Mouse (Mus musculus) right cerebral cortex, postnatal 10 days (tissue): ENCODE measurements around the gene Adk.
"Not testable (repeated sequence)": the region's sequence is repeated elsewhere in the genome, so short reads cannot be mapped to it uniquely, and the experiment has no call there.

Experiments
- DNase-seq, 2 experiments: peaks; one replicate each; pipeline ENCODE4 v3.0.0; 2021; ENCODE audit warnings: low spot score in 2 of 2

The Adk gene

DNA sequence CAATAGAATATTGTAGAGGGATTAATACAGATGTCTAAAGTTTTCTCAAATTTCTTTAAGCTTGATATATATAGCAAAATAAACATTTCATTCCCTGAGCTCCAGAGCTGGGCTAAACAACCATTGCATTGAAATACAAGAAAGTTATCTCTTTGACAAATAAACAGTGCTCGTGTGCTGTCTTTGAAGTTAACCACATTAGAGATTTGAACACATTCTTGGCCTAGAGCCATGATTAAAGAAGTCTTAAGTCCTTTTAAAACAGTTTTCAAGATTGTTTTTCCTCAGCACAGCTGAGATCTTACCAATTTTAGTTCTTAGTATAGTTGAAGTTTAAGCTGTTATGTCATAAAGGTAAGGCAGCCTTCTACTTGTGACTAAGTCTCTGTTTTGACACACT lies 11.9 kb downstream of the Adk start:
- DNase-seq: no peak

DNA sequence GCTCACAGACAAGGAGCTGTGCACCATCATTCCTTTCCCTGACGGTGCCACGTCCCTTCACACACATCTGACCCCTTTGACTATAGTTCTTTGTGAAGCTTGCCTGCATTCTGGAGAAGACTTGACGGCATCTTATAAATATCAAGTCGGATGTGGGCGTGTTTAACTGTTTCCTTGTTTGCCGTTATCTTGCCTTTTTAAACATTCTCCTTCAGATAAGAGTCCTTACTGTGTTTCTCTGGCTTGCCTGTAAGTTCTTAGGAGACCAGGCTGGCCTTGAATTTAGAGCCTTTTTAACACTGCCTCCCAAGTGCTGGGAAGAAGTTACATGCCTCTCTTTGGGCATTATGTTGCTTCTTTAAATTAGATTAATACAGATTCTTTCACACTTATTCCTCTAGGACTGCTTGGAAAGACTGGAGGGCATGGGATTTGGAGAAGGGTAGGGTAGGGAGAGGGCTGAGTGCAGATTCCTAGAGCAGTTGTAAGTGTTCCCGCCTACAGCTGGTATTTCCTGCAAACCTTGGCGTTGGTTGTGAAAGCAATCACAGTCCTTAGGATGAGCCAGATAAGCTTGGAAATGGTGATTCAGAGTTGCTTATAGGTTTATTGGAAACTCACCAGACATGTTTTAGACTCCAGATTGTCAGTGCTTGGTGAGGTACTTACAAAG lies 13.3 kb downstream of the Adk start:
- DNase-seq: no peak

DNA sequence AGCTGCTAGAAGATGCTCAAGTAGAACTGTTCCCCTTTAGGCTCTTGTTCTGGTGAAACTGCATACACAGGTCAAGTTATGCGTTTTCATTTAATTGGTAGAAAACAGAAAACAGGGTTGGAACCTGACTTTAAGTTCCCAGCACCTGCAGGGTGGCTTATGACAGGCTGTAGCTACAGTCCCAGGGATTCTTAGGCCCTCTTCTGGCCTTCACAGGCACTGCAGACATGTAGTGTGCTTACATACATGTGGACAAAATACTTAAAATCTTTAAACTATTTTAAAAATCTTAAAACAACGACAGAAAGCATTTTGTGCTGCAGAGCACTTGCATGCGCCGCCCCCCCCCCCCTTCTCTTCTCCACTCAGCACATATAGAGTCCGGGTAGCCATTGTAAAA lies 17.2 kb downstream of the Adk start:
- DNase-seq: no peak

DNA sequence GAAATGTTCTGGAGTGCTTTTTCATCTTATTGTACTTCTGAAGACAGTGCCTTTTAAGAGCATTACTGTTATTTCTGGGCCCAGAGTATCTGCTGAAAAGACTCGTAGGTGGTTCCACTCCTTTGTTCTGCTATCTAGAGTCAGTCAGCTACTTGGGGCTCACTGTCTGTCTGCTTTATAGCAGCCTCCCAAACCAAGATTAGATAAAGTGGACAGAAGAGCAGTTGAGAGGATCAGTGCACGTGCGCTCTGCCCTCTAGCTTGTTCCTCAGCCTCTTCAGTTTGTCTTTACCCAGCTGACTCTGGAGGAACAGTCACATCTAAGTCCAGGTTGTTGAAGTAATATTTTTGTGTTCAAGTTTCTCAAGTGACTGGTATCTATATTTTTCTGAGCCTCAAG lies 21.6 kb downstream of the Adk start:
- no peak for DNase-seq

DNA sequence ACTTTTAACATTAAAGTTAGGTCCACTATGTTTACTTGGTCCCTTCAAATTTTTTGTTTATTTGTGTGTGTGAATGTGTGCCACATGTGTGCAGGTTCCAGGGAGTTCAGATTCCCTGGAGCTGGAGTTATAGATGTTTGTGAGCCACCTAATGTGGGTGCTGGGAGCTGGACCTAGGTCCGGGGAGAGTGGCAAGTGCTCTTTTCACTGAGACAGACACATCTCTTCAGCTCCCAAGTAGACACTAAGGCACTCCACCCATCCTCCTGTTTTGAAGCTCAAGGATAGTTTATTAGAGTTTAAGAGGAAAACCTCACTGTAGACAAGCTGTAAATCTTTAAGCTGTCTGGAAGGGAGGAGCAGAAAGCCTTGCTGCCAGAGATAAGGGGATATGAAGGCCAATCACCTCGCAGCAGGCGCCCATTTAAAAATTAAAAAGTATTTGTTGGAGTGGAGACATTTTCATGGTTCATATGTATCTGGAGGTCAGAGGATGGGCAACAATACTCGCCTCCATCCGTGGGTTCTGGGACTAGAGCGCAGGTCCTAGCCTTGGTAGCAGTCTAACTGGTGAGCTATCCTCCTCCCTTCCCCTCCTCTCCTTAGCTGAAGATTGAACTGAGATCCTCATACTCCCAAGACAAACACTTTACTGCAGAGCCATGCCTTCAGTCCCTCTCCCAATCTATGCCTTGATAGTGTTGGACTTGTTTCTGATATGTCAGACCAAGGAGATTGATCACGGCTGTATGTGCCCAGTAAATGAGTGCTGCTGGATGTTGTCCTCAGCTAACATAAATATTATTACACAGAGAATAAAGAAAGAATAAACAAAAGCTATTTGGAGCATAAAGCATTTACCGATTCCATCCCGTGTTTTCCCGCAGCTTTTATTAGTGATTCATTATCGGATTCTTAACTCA lies 22.3 kb downstream of the Adk start:
- no peak for DNase-seq

DNA sequence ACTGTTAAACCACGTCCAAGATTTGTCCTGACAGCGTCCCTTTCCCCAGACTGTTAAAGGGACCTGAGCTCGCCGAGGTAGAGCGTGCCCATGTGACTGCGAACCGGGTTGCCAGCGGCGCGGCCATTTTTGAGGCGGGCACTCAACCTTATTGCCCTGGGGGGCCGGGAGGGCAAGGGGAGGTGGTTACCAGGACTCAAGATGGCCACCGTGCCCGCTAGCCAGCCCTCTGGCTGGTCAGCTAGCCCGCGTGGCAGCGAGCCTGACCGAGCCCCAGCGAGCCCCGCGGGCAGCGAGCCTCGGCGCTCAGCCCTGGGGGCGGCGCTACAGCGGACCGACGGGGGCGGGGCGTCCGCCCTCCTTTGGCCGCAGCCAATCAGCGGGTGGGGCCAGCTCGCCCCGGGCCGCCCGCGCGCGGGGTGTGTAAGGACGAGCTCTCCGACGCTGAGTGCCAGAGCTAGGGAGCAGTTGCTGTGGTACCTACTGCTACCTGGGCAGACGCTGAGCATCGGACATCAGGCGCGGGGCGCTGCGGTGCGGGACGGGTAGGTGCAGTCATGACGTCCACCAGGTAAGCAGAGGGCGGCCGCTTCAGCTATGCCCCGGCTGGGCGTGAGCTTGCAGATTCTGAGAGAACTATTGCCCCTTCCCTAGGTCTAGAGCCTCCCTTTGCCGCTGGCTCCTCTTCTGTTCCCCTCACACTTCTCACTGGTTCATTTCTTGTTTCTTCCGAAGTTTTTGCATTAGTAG lies 23.6 kb downstream of the Adk start:
- peak; percentile 90 to 91 for DNase-seq

DNA sequence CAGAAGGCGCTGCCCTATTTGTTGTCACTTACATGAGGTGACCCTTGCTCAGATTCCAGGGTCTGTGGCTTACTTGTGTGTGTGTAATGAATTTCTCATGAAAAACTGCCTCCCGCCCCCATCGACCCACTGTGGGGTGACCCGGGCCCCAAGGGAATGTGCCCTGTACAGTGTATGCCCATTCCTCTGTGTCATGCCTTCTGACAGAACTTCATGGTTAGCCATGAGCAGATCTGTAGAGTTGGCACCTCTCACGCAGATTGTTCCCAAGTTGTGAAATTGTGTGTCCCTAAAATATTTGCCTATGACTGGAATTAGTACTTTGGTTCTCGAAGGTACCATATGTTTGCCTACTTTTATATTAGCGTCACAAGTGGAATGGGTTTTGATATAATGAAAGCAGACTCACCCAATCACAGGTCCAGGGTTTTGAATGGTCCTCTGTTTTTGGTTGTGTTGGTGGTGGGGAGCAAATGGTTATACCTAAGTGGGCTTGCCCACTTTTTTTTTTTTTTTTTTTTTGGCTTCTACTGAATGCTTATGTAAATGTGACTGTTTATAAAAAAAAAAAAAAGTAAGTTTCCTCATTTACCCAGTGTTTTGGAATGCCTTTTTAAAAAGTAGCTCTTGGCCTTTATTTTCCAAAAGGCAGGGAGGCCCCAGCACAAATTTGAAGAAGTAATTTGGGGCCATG lies 24.3 kb downstream of the Adk start:
- no peak for DNase-seq

DNA sequence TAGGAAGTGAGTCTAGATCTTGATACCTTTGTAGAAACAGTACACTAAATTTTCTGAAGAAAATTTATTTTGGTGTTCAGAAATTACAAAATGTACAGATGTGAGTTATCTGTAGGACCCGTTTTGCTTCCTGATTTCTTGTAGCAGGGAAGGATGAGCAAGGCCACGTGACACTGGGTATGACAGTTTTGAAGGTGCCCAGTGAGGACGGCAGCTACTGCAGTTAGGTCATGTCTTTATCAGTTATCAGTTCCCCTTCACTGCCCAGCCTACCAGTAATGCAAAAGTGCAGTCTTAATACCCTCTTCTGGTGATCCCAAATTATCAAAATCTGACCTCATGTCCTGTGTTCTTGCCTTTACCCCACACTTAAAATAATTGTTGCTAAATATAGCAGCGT lies 25.6 kb downstream of the Adk start:
- DNase-seq: no peak

DNA sequence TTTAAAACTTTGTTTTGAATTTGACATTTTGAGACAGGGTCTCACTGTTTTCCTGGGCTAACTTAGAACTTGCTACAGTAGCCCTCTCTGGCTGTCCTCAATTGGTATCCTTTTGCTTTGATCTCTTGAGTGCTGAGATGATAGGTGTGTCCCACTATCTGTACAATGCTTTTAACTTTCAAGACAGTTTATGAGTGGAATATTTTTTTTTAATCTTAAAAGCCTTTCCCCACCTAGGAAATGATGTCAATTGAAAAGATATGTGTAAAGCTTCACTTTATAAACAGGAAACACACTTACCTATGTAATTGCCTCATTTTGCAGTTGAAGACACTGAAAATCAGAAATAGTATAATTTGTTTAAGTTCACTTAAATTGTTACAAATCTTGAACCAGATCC lies 26.1 kb downstream of the Adk start:
- no peak for DNase-seq

DNA sequence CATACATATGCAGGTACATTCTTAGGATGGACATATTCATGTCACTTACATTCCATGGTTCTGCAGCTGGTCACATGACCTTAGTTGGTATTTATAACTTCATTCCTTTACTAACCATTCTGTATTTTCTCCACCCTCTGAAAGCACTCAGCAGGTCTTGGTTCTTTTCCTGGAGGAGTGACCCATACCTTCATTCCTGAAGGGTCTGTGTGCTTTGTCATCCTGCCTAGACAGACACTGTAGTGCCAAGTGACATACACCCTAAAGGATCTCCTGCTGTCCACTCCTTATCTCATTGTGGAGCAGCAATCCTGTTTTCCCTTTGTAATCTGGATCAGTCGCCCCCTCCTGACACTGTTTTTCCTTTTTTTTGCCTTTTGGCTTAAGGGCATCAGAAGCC lies 30.4 kb downstream of the Adk start:
- no peak for DNase-seq

DNA sequence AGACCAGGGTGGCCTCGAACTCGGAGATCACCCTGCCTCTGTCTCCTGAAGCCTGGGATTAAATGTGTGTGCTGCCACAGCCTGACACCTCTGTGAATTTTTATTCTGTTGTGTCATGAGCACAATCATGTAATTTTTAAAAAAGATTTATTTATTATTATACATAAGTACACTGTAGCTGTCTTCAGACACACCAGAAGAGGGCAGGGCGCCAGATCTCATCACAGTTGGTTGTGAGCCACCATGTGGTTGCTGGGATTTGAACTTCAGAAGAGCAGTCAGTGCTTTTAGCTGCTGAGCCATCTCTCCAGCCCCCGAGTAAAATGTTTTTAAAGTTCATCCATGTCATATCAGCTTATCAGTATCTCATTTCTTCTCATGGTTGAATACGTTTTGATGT lies 33.3 kb downstream of the Adk start:
- DNase-seq: no peak

DNA sequence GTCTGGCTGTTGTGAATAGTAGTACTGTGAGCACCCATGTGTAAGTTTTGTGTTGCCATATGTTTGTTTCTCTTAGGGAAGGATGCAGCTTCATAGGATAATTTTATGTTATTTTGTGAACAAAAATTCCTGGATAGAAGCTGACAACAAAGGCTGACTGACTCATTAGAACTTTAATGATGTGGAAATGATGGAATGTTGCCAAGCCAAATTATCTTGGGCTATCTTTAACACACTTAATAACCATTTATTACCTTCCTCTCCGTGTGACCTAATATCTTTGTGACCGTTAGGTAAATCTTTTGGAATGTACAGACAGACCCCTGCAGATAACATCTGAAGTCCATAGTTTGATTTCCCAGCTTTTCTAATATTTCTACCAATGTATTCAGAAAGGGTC lies 33.7 kb downstream of the Adk start:
- no peak for DNase-seq

DNA sequence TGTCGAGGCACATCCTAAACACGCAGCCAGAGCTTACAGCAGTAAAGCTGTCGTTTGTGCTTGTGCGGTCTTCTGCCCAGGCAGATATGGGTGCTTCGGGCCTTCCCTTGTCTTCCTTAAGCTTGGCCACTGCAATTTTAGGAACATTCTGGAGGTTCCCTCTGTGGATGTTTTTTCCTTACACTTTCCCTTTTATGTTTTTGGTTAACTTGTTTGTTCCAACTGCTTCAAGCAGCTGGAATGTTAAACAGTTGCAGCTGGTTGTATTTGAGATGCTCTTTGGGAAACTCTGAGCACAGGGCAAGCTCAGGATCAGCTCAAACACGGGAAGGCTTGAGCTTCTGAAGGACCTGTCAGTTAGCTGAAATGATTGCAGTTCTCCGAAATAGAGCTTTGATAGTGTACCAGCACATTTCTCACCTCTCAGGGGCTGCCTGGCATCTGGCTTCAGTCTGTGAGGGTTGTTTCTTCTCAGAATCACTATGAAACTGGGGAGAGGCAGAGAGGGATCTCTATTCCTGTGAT lies 34.5 kb downstream of the Adk start:
- no peak for DNase-seq

DNA sequence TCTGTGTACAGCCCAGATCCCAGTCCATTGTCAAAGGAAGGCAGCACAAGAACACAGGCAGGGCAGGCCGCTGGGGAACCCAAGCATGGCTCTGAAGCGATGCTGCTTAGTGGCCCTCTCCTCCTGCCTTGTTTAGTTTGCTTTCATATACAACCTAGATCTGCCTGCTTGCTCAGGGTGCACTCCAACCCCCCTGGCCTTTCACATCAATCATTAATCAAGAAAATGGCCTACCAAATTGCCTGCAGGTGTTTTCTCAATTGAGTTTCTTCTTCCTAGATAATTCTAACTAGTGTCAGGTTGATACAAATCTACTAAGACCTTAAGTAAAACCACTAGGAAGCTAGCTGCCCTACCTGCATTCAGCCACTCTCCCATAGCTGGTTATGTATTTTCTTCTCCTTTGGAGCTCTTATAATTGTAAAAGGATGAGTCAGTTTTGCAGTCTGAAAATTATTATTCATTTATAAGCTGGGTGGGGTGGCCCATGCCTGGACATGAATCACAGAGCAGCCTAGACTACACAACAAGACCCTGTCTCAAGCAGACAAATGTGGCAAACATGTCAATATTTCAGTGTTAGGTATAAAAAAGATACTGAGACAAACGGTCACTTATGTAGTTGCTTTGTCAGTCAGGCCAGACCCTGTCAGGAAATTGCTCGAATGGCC lies 35.2 kb downstream of the Adk start:
- DNase-seq: no peak

DNA sequence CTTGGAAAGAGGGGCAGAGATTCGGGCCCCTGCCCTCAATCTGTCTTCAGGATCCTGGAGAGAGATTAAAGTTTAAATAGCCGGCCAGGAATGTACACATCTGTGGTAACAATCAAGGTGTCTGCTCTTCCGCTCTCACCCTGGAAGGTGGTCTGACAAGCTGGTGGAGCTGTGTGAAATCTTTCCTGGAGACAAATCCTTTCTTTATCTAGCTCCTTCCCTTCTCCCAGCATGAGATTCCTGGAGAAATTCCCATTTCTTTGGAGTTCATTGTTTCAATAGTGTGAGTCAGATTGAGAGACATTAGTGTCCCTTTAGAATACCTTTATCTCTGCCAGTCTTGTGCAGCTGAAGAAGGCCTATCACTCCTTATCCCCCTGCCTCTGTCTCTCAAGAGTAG lies 36.4 kb downstream of the Adk start:
- DNase-seq: no peak

DNA sequence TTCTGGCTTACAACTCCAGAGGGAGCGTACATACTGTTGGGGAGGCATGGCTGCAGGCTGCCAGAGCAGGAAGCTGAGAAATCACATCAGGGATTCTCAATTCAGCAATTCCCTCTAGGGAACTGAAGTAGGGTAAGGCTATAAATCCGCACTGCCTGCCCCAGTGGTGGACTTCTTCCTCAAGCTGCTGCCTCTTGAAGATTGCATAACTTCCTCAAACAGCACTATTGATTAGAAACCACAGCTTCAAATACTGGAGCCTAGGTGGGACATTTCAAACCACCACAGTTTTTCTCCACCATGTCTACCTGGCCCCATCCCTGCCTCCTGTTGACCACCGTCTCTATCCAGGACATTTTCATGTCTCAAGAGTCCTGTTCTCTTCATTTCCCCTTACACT lies 38.0 kb downstream of the Adk start:
- no peak for DNase-seq

DNA sequence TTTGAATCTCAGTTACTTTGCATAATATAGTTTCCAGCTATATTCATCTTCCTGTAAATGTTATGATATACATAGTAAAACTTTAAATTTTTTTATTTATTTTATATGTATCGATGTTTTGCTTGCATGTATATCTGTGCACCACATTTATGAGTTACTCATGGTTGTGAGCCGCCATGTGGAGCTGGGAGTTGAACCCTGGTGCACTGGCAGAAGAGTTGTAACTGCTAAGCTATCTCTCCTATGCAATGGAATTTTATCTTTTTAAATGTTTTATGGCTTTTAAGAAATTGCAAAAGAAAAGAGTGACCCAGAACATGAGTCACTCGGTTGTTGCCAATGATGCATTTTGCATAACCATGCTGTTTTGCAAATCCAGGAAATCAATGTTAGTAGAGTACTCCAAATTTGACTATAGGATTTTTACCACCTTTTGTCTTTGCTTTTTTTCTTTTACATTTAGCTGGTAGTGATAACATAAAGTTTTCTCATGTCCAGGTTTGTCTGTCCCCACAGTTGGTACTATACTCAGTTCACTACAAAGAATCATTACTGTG lies 38.6 kb downstream of the Adk start:
- no peak for DNase-seq

DNA sequence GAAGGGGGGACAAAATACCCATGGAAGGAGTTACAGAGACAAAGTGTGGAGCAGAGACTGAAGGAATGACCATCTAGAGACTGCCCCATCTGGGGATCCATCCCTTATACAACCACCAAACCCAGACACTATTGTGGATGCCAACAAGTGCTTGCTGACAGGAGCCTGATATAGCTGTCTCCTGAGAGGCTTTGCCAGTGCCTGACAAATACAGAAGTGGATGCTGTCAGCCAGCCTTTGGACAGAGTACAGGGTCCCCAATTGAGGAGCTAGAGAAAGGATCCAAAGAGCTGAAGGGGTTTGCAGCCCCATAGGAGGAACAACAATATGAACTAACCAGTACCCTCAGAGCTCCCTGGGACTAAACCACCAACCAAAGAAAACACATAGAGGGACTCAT lies 41.8 kb downstream of the Adk start:
- DNase-seq: not testable (repeated sequence)

DNA sequence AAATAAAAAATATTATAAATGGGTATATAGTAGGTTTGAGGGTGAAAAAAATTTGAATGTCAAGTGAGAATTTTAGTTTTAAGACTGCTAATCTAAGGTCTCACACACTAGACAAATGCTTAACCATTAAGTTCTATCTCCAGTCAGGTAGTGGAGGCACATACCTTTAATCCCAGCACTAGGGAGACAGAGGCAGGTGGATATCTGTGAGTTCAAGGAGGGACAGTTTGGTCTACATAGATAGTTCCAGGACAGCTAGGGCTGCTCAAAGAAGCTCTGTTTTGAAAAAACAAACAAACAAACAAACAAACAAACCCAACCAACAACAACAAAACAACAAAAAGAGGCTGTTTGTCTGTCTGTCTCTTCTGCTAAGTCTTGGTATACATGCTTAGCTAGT lies 43.9 kb downstream of the Adk start:
- DNase-seq: no peak

DNA sequence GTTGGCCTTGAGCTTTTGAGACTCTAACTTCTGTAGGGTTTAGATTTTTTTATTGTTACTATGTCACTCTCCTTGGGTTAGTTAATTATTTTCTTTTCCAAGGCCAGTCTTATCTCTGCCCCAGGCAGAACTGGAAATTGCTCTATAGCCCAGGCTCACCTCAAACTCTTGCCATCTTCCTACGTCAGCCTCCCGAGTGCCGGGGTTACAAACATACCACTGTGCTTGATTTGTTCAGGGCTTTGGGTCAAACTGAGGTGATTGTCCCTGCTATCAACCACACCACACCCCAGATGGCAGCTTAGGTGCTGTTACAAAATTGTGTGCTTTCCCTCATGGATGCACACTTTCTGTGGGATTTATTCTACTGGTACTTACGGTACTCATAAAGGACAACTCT lies 44.3 kb downstream of the Adk start:
- DNase-seq: no peak

DNA sequence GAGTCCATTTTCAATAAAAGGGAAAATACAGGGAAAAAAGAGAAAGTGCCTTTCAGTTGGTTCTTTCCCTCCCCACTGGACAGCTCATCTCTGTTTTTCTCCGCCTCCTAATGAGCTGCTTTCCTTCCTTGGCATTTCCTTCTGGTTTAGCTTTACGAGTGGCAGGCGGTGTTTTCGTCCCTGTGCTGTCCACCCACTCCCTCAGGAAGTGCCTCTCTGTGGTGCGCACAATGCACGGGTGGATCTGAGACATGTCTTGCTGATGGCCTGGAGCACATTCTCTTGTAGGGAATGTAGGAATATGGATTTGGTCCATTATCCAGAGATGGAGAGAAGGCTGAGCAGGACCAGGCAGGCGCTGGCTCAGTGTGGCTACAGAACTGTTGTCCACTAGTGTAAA lies 47.0 kb downstream of the Adk start:
- peak; percentile 37 to 51 for DNase-seq
